Mouse (Mus musculus) adrenal gland, adult 18-20 months (tissue): ENCODE results near the gene Mpig6b. TPM values are rescaled to one million over a fixed set of nuclear protein-coding genes. Genes with fewer than 3 reads are reported as not detected.
"Not testable (repeated sequence)": the region's sequence is repeated elsewhere in the genome, so short reads cannot be mapped to it uniquely, and the experiment has no call there.

ENCODE experiments used
- DNase-seq, 2 experiments: peaks; one replicate each; pipeline ENCODE4 v3.0.0; 2021 to 2022; ENCODE audit warnings: low spot score in 2 of 2
- total RNA-seq, 2 experiments: library from RNA; stranded (reverse); gene quantifications; 1 replicate in 1 of 2; 2 replicates in 1 of 2; pipeline ENCODE4 v1.2.3; 2021

Gene Mpig6b
- total RNA-seq, 2 experiments from 2014 or later = 0.13 to 0.22 TPM

DNA sequence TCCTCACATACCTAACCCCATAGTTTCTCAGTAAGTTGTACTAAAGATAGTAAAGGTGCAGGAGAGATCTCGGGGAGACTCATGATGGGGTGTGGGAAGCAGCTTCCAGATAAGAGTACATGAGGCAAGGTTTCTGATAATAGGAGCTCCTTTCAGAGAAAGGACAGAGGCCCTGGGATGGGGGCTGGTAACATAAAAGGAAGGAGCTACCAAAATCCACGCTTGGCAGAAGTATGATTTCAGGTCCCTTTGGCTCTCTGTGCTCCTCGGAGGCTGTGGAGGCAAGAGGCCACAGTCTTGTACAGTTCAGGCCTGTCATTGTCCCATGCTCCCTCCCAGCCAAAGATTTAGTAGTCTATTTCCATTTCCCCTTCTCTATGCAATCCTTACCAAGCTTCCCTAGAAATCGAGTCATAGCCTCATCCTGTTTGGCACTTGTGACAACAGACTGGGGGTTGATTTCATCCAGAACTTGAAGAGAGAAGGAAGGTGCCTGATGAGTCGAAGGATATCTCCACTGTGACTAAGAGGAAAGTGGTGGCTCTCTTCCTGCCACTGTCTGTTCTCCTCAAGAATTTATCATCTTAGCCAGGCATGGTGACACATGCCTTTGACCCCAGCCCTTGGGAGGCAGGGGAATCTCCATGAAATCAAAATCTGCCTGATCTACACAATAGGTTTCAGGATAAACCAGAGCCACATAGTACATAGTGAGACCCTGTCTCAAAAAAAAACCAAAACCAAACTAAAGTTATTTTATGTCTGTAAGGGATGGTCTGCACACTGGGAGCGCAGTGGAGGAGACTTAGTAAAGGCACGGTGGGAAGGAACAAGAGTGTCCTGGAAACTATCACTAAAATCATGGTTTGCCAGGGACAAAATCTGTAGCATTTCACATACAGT is 20.8 kb downstream of the Mpig6b start:
- no peak for DNase-seq

GRCm38 (mm10) chr17:35043794-35044193 is 22.2 kb downstream of the Mpig6b start:
- no peak for DNase-seq

DNA sequence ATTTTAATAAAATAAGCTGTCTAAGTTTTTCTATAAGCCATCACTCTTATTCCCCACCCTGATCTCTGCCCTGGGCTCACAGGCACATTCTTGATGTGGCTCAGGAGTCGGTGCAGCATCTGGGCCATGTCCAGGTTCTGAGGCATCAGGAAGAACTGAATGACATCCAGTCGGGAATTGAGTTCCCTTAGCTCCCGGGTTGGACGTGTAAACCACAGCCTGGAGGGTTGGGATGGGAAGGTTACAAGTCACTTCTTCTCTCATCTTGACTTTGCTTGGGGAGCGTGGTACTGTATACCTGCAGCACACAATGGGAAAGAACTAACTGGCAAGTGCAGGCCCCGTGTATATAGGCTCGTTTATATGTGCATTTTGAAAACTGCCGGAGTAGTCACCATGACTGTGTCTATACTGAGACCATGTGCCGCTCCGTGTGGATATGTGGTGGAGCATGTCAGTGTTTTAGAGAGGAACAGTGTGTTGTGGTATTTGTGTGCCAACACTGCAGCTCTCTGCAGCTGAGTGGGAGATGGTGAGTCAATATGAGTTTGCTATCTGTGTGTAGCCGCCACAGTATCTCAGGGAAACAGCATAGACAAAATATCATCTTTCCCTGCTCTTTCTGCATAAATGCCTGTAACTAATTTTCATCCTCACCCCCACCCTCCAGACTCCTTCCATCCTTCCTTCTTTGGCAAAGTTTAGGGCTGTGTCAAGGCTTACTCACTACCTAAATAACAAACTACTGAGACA is 26.7 kb downstream of the Mpig6b start:
- DNase-seq = no peak

- DNase-seq = no peak
Observed at GRCm38 (mm10) chr17:35034896-35035295, 31.1 kb downstream of the Mpig6b start.

DNA sequence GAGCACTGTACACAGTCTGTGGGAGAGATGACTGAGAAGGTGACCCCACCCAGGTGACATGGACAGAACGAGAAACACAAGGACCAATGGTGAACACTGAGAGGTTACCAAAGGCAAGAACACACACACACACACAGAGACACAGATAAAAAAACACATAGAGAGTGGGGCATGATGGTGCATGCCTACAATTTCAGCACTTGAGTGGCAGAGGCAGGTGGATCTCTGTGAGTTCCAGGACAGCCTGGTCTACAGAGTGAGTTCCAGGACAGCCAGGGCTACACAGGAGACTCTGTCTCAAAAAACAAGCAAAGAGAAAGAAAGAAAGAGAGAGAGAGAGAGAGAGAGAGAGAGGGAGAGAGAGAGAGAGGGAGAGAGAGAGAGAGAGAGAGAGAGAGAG is 32.3 kb downstream of the Mpig6b start:
- DNase-seq = not testable (repeated sequence)

GRCm38 (mm10) chr17:35032323-35032870 is 33.6 kb downstream of the Mpig6b start:
- no peak for DNase-seq

GRCm38 (mm10) chr17:35031880-35032279 is 34.1 kb downstream of the Mpig6b start:
- no peak for DNase-seq

GRCm38 (mm10) chr17:35031272-35031671 is 34.7 kb downstream of the Mpig6b start:
- no peak for DNase-seq

GRCm38 (mm10) chr17:35029691-35030532 is 36.1 kb downstream of the Mpig6b start:
- no peak for DNase-seq

- DNase-seq = no peak
Observed at GRCm38 (mm10) chr17:35028315-35028714, 37.7 kb downstream of the Mpig6b start.

DNA sequence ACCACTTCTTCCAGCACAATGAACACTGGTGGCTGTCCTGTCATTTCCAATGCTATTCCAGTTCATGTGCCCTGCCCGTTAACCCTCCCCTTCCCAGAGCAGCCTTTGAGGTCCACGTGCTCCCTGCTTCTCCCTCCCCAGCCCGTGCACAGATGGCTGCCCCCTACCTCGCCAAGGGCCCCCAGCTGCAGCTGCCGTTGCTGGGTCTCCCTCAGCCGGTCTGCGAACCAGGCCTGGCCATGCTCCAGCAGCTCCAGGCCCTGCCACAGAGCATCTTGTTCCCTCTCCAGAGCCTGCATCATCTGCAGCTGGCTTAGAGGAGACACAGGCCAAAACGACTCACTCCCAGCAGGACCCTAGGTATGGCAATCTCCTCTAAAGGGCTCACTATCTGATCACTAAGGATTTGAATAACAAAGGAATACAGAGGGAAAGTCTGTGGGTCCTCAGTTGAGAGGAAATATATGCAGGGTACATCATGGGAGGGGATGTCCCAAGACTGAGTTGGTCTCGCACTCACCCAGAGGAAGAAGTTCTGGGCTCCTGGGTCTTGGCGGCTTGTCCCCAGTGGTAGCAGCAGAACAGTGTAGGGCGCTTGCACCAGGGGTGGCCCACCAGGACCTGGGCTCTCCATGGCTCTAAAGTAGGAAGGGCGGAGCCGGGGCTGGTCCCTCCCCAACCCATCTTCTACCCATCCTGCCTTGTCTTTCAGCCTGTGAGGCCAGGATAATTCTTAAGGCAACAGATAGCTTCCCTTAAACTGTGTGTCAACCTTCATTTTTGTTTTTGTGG is 38.5 kb downstream of the Mpig6b start, which contains the start of gene Sapcd1:
Sapcd1 (minus strand) TSS at position 740 of the 792 bp plus-strand sequence.
- DNase-seq = no peak

GRCm38 (mm10) chr17:35026206-35026605 is 39.8 kb downstream of the Mpig6b start:
- no peak for DNase-seq

- no peak for DNase-seq
Observed at GRCm38 (mm10) chr17:35024691-35025488, 41.1 kb downstream of the Mpig6b start.

DNA sequence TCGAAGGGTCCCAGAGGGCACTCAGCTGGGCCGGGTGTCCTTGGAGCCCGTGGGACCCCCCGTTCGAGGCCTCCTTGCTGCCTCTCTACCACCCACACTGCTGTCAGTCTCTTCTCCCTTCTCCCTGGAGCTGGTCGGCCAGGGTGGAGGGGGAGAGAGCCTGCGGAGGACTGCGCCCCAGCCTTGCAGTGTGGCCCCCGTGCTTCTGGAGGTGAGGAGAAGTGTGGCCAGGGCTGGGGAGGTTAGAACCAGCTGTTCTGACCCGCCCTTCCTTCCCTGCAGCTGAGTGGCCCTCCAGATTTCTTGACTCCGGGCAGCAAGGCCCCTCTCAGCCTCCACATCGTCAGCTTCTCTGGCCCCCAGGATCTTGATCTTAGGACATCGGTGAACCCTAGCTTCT is 41.7 kb downstream of the Mpig6b start:
- DNase-seq = no peak

DNA sequence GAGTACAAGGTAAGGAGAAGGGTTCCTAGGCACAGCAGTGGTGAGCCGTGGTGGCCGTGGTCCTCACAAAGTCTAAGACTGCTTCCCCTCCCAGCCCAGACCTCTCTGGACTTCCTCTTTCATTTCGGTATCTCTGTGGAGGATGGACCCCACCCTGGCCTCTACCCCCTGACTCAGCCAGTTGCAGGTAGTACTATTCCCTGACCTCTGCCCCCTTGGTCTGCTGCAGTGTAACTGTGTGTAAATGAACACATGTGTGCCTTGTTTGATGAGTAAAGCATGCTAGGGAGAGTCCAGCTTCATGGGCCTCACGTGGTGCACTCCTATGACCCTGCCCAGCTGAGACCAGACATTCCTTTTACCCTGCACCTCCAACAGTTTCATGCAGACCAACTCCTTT is 42.2 kb downstream of the Mpig6b start:
- no peak for DNase-seq

DNA sequence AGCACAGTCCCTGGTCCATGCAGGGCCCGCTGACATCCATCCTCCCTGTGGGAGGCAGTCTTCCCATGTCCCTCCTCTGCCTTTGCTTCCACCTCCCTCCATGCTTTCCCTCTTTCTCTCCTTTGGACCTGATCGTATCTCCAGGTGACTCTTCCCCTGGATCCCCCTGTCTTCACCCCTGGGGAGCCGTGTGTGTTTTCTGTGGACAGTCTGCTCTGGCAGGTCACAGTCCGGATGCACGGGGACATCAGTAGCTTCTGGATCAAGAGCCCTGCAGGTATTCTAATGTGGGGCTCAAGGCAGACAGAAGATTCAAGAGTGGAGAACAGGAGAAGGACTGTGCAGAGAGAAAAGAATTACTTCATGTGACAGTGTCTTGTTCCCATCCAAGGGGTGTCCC is 42.8 kb downstream of the Mpig6b start:
- DNase-seq = no peak

- no peak for DNase-seq
Observed at GRCm38 (mm10) chr17:35022541-35023060, 43.4 kb downstream of the Mpig6b start.

DNA sequence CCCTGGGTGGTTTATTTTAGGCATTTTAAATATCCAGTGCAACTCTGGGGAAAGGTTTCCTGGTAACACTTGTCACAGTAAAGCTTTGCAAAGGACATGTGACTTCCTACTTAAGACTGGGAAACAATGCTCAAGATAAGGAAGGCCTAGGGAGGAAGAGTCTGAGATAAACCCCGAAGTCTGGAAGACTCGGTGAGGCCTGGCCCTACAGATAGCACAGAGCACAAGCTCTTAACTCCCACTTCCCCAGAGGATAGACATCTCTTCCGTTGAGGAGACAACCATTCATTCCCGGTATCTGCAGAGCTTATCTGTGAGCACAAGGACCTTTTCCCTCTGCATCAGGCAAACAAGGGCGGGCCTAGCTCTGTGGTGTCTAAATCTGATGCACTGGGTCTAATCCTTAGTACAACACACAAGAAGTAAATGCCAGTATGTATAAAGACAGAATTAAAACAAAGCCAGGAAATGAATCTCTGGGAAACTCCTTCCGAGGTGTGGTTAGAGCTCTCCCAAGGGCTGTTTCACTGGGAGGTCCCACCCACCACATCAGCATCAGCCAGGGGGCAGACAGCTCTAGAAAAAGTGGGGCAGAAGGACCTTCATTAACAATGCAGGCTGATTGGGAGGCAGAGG is 44.0 kb downstream of the Mpig6b start:
- DNase-seq = no peak
